Mouse (Mus musculus) adrenal gland, adult 8-10 months (tissue): Measurements from ENCODE around the gene Olfr484. TPM values are rescaled to one million over a fixed set of nuclear protein-coding genes. Genes with fewer than 3 reads are reported as not detected.
"Not testable (repeated sequence)": the region's sequence is repeated elsewhere in the genome, so short reads cannot be mapped to it uniquely, and the experiment has no call there.

ENCODE experiments used
- DNase-seq: peaks from one replicate; pipeline ENCODE4 v3.0.0; 2022
- total RNA-seq, 4 experiments: library from RNA; stranded (reverse); gene quantifications; 2 replicates each; pipeline ENCODE4 v1.2.4; 2022

The Olfr484 gene
- not detected for total RNA-seq

GRCm38 (mm10) chr7:108127349-108127748, at the start of gene Olfr484:
Olfr484 (minus strand) TSS chr7:108127449.
- DNase-seq: no peak

GRCm38 (mm10) chr7:108172642-108173041, 45.4 kb upstream of the Olfr484 start, which contains the start of gene Olfr486:
Olfr486 (minus strand) TSS chr7:108172742.
- DNase-seq: not testable (repeated sequence)

- no peak for DNase-seq
Observed at GRCm38 (mm10) chr7:108159771-108160170, 32.5 kb upstream of the Olfr484 start, which contains the start of gene Olfr485. Olfr485 (minus strand) TSS chr7:108159871.

- no peak for DNase-seq
Observed at GRCm38 (mm10) chr7:108121416-108121815, 5.8 kb downstream of the Olfr484 start.

GRCm38 (mm10) chr7:108120681-108121080, 6.6 kb downstream of the Olfr484 start:
- DNase-seq: no peak

GRCm38 (mm10) chr7:108100549-108100948, 26.7 kb downstream of the Olfr484 start, which contains the start of gene Olfr483:
Olfr483 (plus strand) TSS chr7:108100849.
- no peak for DNase-seq

- no peak for DNase-seq
Observed at GRCm38 (mm10) chr7:108097486-108097885, 29.8 kb downstream of the Olfr484 start, which contains the start of gene Olfr482. Olfr482 (minus strand) TSS chr7:108097586.

GRCm38 (mm10) chr7:108079555-108079954, 47.7 kb downstream of the Olfr484 start, which contains the start of gene Olfr481:
Olfr481 (plus strand) TSS chr7:108079855.
- no peak for DNase-seq

Other genes with a start within 250 kb of the Olfr484 start
- not detected for gene Olfr472, start 229.5 kb downstream of the Olfr484 start, total RNA-seq
- not detected for gene Olfr473, start 197.0 kb downstream of the Olfr484 start, total RNA-seq
- not detected for gene Olfr474, start 172.8 kb downstream of the Olfr484 start, total RNA-seq
- not detected for gene Olfr476, start 162.6 kb downstream of the Olfr484 start, total RNA-seq
- under 1 TPM in 1 of 4 experiments, not detected in 3; 0.12 TPM for gene Olfr477, start 140.8 kb downstream of the Olfr484 start, total RNA-seq
- gene Olfr478, start 93.5 kb downstream of the Olfr484 start, total RNA-seq: not detected
- not detected for gene Olfr479, start 76.8 kb downstream of the Olfr484 start, total RNA-seq
- not detected for gene Olfr480, start 60.1 kb downstream of the Olfr484 start, total RNA-seq
- gene Olfr481, start 47.6 kb downstream of the Olfr484 start, total RNA-seq: not detected
- gene Olfr482, start 29.9 kb downstream of the Olfr484 start, total RNA-seq: 1 to 10 TPM; 1.2 to 1.8 (median 1.7) TPM
- not detected for gene Olfr483, start 26.6 kb downstream of the Olfr484 start, total RNA-seq
- gene Olfr485, start 32.4 kb upstream of the Olfr484 start, total RNA-seq: not detected
- not detected for gene Olfr486, start 45.3 kb upstream of the Olfr484 start, total RNA-seq
- gene Olfr487, start 87.2 kb upstream of the Olfr484 start, total RNA-seq: not detected
- not detected for gene Olfr488, start 130.9 kb upstream of the Olfr484 start, total RNA-seq
- gene Olfr490, start 161.5 kb upstream of the Olfr484 start, total RNA-seq: not detected
- gene Olfr491, start 186.0 kb upstream of the Olfr484 start, total RNA-seq: not detected
- gene Olfr492, start 196.2 kb upstream of the Olfr484 start, total RNA-seq: not detected
- gene Olfr493, start 219.5 kb upstream of the Olfr484 start, total RNA-seq: not detected
- gene Olfr494, start 237.9 kb upstream of the Olfr484 start, total RNA-seq: not detected